Mouse (Mus musculus) CD4-positive helper T cell, adult 2 months (primary cell): ENCODE measurements around the gene Synpo2l.
A peak's percentile ranks its signal among the peaks of the same experiment; 100 is the strongest.
"Not testable (repeated sequence)": the region's sequence is repeated elsewhere in the genome, so short reads cannot be mapped to it uniquely, and the experiment has no call there.

Experiments used
- DNase-seq: peaks from one replicate; pipeline ENCODE4 v3.0.0-alpha.2; 2012; ENCODE audit warnings: low read depth, missing footprints, low spot score

The Synpo2l gene

DNA sequence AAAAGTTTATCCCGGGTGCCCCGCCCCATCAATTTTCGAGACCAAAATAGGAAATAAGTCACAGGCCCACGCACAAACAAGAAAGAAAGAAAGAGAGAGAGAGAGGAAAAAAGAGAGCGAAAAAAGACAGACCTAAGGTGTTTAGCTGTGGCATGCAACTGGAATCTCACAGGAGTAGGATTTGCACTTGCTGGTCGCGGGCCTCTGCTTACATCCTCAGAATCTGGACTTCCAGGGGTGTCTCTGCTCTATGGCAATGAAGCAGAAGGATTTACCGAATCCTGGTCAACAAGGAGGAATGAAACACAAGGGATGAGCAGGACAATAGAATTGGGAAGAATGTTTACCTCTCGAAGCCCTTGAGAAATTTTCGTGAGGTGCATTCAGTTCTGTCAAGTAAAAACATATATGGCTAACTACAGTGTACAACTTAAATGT, 26.7 kb downstream of the Synpo2l start:
- DNase-seq: no peak

- peak; percentile 99 for DNase-seq
These were observed 27.3 kb downstream of the Synpo2l start, which contains the start of gene Usp54 for GRCm38 (mm10) chr14:20640644-20641437. Gene Usp54 (minus strand): TSS chr14:20641063.

DNA sequence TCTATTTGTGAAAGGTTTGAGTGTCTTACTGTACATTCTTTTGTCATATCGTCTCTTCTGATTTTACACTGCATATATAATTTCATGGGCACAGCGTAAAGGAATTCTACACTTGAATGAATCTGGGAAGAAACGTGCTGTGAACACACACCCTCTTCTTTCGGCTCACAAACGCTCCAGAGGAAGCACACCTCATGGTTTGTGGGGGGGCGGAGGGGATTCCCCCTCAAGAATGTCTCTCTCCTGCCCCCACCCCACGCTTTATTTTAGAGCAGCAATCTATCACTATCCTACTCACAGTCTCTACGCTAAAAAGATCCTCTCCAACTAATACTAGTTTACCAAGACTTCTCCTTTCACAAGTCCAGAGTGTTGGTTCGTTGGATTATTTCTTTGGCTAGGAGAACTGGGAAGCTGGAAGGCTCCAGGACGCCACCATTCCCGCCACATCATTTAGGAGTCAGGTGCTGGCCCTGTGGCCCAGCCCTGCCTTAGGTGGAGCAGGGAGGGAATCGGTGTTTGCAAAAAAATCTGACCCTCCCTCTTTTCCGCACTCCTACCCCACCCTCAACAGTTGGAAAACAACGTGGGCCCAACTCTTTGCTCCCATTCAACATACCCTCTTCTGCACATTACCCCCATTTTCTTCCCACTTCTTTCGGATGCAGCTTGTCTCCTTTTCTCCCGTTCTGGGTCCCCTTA, 28.1 kb downstream of the Synpo2l start:
- peak; percentile 76 for DNase-seq

- DNase-seq: no peak
These were observed 29.5 kb downstream of the Synpo2l start for GRCm38 (mm10) chr14:20638702-20639101.

- no peak for DNase-seq
These were observed 30.2 kb downstream of the Synpo2l start for GRCm38 (mm10) chr14:20637818-20638574.

DNA sequence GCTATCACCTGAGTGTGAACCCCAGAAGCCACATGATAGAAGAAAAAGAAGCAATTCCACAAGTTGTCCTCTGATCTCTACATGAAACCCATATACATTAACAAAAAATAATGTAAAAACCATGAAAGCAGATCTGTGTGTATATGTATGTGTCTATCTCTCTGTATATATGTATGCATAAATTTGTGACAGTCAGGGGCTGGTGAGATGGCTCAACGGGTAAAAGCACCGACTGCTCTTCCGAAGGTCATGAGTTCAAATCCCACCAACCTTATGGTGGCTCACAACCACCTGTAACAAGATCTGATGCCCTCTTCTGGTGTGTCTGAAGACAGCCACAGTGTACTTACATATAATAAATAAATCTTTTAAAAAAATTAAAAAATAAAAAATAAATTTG, 31.2 kb downstream of the Synpo2l start:
- DNase-seq: not testable (repeated sequence)

GRCm38 (mm10) chr14:20635546-20635945, 32.6 kb downstream of the Synpo2l start:
- no peak for DNase-seq

- no peak for DNase-seq
These were observed 36.9 kb downstream of the Synpo2l start for GRCm38 (mm10) chr14:20631253-20631652.

GRCm38 (mm10) chr14:20626971-20627370, 41.2 kb downstream of the Synpo2l start:
- DNase-seq: no peak

GRCm38 (mm10) chr14:20626447-20626846, 41.7 kb downstream of the Synpo2l start:
- DNase-seq: no peak

DNA sequence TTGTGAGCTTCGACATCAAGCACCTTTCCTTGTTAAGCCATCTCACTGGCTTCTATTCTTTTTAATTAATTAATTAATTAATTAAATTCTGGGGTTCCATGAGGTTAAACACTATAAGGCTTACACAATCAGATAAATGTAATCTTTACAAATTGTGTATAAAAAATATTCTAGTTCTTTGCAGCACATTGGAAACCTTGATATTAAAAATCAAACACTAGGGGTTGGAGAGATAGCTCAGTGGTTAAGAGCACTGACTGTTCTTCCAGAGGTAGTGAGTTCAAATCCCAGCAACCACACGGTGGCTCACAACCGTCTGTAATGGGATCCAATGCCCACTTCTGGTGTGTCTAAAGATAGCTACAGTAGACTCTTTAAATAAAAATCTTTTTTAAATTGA, 45.2 kb downstream of the Synpo2l start:
- DNase-seq: no peak

DNA sequence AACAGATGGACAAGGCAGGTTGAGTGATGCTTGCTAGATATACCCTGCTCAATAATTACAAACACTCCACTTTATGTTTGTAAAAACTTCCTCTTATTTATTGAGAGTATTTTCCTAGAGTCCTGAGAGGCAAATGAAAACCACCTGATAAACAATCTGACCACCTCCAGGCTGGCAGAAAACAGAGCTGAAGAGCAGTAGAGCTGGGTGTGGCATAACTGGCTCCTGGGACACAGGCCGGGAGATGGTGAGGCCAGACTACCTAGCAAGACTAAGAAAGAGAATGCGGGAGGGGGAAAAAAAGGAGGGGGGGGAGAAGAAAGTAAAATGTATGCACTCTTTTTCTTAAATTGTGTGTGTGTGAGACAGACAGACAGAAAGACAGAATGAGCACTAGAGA, 45.7 kb downstream of the Synpo2l start:
- no peak for DNase-seq

DNA sequence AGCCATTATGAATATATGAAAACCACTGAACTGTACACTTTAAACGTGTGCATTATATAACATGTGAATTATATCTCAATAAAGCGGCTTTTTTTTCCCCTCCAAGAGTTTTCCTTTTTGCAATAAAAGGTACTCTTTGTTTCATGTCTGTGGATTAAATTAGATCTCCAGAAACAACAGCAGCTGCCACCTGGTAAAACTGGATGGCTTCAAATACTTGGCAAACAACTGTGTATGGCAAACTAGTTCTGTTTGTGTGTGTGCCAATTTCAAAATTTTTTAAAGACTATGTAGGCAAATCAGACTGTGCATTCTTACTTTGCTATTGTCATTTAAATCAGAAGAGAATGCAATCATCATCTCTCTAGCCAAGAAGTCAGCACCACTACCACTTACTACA, 46.3 kb downstream of the Synpo2l start:
- no peak for DNase-seq

DNA sequence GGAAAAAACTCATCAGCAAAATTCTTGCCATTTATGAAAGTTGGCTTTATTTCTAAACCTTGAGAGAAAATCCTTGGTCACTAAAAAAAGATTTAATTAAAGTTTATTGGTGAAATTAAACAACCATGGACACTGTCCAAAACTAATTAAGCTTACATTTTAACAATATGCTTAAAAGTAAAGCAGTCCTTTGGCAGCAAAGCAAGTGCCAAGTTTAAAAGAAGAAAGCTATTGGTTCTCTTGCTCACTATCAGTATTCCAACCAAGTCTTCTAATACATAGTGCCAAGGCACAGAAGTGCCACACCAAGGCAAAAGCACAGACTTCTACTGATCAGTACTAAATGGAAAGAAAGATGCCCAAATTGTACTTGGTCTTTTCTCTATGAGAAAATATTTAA, 49.0 kb downstream of the Synpo2l start:
- no peak for DNase-seq

- no peak for DNase-seq
These were observed 49.9 kb downstream of the Synpo2l start for GRCm38 (mm10) chr14:20618211-20618610.

DNA sequence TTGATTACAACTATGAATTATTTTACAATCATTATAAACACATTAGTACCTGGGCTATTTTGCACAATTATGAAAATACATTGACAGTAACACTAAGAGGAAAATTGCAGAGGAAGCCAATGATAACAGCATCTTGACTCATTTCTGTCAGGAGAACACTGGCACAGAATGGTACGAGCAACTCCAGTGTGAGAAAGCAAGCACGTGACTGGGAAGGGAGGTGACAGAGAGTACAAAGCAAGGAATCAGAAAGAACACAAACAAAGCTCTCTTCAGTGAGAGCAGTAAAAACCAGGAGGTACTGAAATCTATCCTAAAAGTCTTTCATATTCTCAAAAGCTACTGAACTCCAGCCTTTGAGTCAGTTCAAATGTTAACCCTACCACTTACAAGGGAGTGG, 51.7 kb downstream of the Synpo2l start:
- no peak for DNase-seq

DNA sequence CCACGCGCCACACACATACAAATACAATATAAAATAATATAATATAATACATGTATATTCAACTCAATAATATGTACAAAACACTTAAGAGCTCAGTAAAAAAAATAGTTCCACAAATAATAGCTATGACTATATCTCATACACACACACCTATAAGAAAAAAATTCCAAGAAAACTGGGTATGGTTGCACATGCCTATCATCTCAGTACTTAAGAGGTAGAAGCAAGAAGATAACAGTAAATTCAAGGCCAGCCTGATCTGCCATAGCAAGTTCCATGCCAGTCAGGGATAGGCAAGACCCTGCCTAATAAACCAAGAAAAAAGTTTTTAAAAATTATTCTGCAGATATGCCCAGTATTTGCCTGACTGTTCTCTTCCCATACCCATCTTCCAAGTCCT, 53.1 kb downstream of the Synpo2l start:
- DNase-seq: no peak

DNA sequence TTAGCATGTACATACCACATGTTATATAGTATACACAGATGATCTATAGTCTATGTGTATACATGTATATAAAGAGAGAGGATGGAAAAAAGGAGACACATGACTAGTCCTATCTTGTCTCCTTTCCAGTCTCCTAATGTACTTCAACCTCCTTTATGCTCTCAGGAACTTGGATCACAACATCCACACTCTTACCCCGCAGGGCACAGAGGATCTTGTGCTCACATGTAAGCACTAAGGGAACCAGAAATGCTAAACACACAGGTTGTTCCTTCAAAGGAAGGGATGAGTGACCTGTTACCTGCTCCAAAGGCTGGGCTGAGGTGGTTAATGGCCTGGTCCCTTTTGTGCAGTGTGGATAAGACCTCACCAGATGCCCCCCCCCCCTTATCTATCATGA, 55.3 kb downstream of the Synpo2l start:
- DNase-seq: no peak

- DNase-seq: no peak
These were observed 58.0 kb downstream of the Synpo2l start for GRCm38 (mm10) chr14:20610146-20610545.

GRCm38 (mm10) chr14:20609519-20609918, 58.6 kb downstream of the Synpo2l start:
- DNase-seq: no peak
